Mouse (Mus musculus) forebrain, embryonic 12.5 days (tissue): ENCODE measurements around the gene Prr36. TPM values are rescaled to one million over a fixed set of nuclear protein-coding genes. Genes with fewer than 3 reads are reported as not detected.
"Not testable (repeated sequence)": the region's sequence is repeated elsewhere in the genome, so short reads cannot be mapped to it uniquely, and the experiment has no call there.

Experiments used
- ATAC-seq: fragments of 200-750 bp; cut with Nextera tagmentation; 2 replicates; pipeline ENCODE4 v1.8.0; 2017; ENCODE audit warnings: moderate TSS enrichment; ENCODE audit not compliant: low FRiP score
- H3K27ac ChIP-seq: fragments of 300-500 bp; sonication (generic); 2 replicates; pipeline ENCODE4 v1.5.1; 2016; ENCODE audit warnings: mild to moderate bottlenecking
- H3K27me3 ChIP-seq: fragments of 300-500 bp; sonication (generic); 2 replicates; pipeline ENCODE4 v1.6.1; 2016; ENCODE audit warnings: mild to moderate bottlenecking
- H3K36me3 ChIP-seq: fragments of 300-500 bp; sonication (generic); replicated peaks from 2 replicates; pipeline ENCODE4 v1.6.1; 2016; ENCODE audit warnings: mild to moderate bottlenecking
- H3K4me1 ChIP-seq: fragments of 300-500 bp; sonication (generic); 2 replicates; pipeline ENCODE4 v1.6.1; 2016
- H3K4me2 ChIP-seq: fragments of 300-500 bp; sonication (generic); 2 replicates; pipeline ENCODE4 v1.6.1; 2016; ENCODE audit warnings: mild to moderate bottlenecking, moderate library complexity
- H3K4me3 ChIP-seq: fragments of 300-500 bp; sonication (generic); replicated peaks from 2 replicates; pipeline ENCODE4 v1.5.1; 2016; ENCODE audit warnings: mild to moderate bottlenecking
- H3K9ac ChIP-seq: fragments of 300-500 bp; sonication (generic); 2 replicates; pipeline ENCODE4 v1.6.1; 2016; ENCODE audit warnings: mild to moderate bottlenecking
- H3K9me3 ChIP-seq: fragments of 300-500 bp; sonication (generic); 2 replicates; pipeline ENCODE4 v1.6.1; 2016
- WGBS: fragments of 180-500 bp; shearing (Covaris S2); methylation state at CpG from one replicate; pipeline ENCODE4 v1.1.7; 2016; 5-methylcytosine and 5-hydroxymethylcytosine counted together
- polyA plus RNA-seq: library from polyadenylated mRNA; unstranded; fragments of >200 nt; fragmentation: Nextera tagmentation; extraction: Ambion mirVana; gene quantifications from 2 replicates; pipeline ENCODE4 v1.2.1, GENCODE M21; 2016

Prr36 gene
- polyA plus RNA-seq, result 39.9 and 45.0 TPM in 2 replicates

DNA sequence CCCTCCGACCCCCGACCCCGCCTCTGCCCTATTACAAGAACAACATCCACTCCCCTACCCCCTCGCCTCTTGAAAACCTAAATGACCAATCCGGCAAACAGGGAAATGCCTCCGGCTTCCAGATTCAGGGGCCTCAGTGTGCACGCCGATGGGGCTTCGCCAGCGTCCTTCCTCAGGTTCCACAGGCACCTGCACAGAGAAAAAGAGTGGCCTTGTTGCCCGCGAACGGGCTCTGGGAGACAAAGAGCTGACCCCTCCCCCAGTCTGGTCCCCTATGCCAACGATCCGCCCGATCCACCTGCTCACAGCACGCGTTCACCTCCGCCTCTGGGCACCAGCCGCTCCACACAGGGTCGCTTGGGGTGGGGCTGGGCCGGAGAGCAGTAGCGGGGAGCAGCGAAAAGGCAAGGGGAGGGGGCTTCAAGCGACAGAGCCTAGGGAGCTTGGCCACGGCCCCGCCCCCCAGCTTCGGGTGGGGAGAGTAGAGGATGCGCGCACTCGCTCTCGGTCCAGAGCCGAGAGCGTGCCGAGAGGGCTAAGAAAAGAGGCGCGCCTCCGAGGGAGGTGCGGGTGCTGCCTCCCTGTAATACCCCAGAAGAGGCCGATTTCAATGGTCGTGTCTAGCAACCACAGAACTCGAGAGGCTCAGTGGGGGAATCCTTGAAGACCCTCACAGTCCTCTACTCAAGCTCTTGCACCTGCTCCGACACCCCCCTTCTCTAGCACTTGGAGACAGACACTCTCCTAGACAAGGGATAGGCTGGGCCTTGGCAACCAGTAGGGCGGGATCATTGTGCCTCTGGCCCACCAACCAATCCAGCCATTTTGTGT, at the start of gene Prr36:
Gene Prr36, minus strand, starts transcription at position 669 of the 831 bp plus-strand sequence.
- Histone ChIP-seq H3K9me3 (no peaks in the 10 kb centered on the region), H3K4me1 (peaks cover 43% of the 10 kb centered on the region), H3K4me2 (peak within 1 kb of the TSS; percentile 84), H3K27ac (peak within 1 kb of the TSS; percentile 88), H3K9ac (peak within 1 kb of the TSS; percentile 79), H3K4me3 (peak within 1 kb of the TSS; percentile 57), H3K36me3 (no peaks in the 10 kb centered on the region), H3K27me3 (peaks cover 8% of the 10 kb centered on the region; the same call in 1 of the 2 replicates)
- WGBS, result under 1% methylated on average over 44 of the region's 44 CpGs
- ATAC-seq, result peak; percentile 92

- H3K9ac ChIP-seq, result no peak overlapping the region
- no peak overlapping the region for H3K4me3 ChIP-seq
- ATAC-seq, result no peak
- no peaks in the 10 kb centered on the region for H3K27me3 ChIP-seq
- no peaks in the 10 kb centered on the region for H3K9me3 ChIP-seq
- peaks cover 99% of the 10 kb centered on the region for H3K36me3 ChIP-seq
- H3K4me1 ChIP-seq, result no peaks in the 10 kb centered on the region
- WGBS, result 93% methylated on average over 15 of the region's 15 CpGs
- no peak overlapping the region for H3K4me2 ChIP-seq
- no peak overlapping the region for H3K27ac ChIP-seq
These were observed 48.1 kb upstream of the Prr36 start for GRCm38 (mm10) chr8:4265160-4265914.

GRCm38 (mm10) chr8:4263105-4263791, 46.0 kb upstream of the Prr36 start:
- Histone ChIP-seq H3K9me3 (no peaks in the 10 kb centered on the region), H3K27ac (no peak overlapping the region), H3K4me1 (peaks cover 11% of the 10 kb centered on the region), H3K4me3 (no peak overlapping the region), H3K4me2 (no peak overlapping the region), H3K9ac (no peak overlapping the region), H3K27me3 (no peaks in the 10 kb centered on the region), H3K36me3 (peaks cover 86% of the 10 kb centered on the region)
- WGBS, result 89% methylated on average over 8 of the region's 8 CpGs
- ATAC-seq, result no peak

DNA sequence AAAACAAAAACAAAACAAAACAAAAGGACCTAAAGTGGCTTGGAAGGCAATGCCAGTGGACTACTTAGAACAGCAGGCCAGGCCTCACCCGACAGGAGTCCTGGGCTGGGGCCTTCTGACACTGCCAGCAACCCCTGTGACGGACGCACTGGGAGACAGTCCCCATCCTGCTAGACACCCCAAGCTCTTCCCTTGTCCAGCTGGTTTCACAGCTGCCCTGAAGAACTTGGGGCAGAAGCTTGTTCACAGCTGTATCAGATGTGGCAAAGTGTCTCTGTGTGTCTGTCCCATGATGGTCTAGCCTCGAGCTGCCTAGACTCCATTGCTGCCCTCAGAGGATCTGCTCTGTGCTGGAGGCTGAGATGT, 42.5 kb upstream of the Prr36 start:
- no peak overlapping the region for H3K4me2 ChIP-seq
- whole genome bisulfite sequencing, result 83% methylated on average over 4 of the region's 4 CpGs
- H3K27ac ChIP-seq, result peak overlapping the region; percentile 97
- H3K9ac ChIP-seq, result no peak overlapping the region
- peaks cover 29% of the 10 kb centered on the region for H3K4me1 ChIP-seq
- no peak overlapping the region; the same call in 1 of the 2 replicates for H3K4me3 ChIP-seq
- no peak for ATAC-seq
- H3K27me3 ChIP-seq, result no peaks in the 10 kb centered on the region
- H3K36me3 ChIP-seq, result peaks cover 80% of the 10 kb centered on the region
- H3K9me3 ChIP-seq, result no peaks in the 10 kb centered on the region

DNA sequence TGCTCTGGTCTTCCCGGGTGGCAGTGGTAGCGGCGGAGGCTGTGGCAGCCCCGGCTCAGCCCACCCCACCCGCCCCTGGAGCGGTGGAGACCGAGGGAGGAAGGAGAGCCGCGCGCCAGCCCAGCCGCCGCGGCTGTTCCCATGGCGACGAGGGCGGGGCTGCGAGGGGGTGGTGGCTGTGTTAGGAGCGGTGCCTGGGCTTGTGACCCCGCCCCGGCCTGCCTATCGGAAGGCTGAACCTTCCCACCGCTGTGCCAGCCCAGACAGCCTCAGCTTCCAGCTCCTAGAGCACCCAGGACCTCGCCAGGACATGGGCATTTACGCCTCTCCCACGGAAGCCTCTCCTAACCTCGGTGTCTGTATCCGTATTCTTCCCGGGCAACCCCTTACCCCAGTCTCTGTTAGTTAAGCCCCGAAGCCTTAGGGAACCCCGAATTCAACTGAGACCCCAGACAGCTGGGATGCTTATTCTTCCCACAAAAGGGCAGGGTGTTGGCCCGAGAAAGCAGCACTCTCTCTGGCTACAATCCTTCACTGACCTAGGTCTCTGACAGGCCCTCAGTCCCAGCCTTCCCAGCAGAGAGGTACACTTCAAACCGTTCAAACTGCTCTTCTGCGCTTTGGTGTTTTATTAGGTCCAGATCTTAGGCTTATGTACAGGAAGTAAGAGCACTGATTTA, 42.0 kb upstream of the Prr36 start, which contains the start of gene Ctxn1:
Gene Ctxn1, minus strand, starts transcription at position 150 of the 680 bp plus-strand sequence.
- H3K4me2 ChIP-seq, result peak within 1 kb of the TSS; percentile 61
- H3K9ac ChIP-seq, result peak within 1 kb of the TSS; percentile 90
- no peaks in the 10 kb centered on the region for H3K9me3 ChIP-seq
- H3K4me3 ChIP-seq, result peak within 1 kb of the TSS; percentile 83
- no peaks in the 10 kb centered on the region for H3K27me3 ChIP-seq
- 7% methylated on average over 33 of the region's 33 CpGs for WGBS
- peak within 1 kb of the TSS; percentile 97 for H3K27ac ChIP-seq
- peaks cover 80% of the 10 kb centered on the region for H3K36me3 ChIP-seq
- peak; percentile 94 for ATAC-seq
- H3K4me1 ChIP-seq, result peaks cover 32% of the 10 kb centered on the region

DNA sequence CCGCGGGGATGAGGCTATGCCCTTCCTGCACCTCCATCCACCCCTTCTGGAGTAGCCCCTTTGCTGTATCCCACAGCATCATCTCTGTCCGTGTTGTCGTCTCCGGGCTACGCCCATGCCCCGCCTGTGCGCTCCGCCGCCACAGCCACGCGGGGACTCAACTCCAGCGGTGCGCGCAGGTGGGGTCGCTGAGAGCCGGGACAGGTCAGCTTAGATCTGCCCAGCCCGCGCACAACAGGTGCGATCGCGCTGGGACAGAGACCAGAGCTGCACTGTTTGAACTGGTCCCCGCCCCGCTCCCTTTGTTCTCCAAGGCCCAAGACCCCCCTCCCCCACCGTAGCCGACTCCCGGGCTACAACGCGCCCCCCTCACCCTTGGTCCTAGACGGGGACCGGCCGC, 41.4 kb upstream of the Prr36 start:
- Histone ChIP-seq H3K36me3 (peaks cover 74% of the 10 kb centered on the region), H3K27me3 (no peaks in the 10 kb centered on the region), H3K4me2 (peak overlapping the region; percentile 61), H3K27ac (peak overlapping the region; percentile 97), H3K4me3 (peak overlapping the region; percentile 83), H3K4me1 (peaks cover 38% of the 10 kb centered on the region), H3K9ac (peak overlapping the region; percentile 90), H3K9me3 (no peaks in the 10 kb centered on the region)
- ATAC-seq, result peak; percentile 81
- WGBS, result under 1% methylated on average over 30 of the region's 32 CpGs

GRCm38 (mm10) chr8:4258233-4258632, 41.0 kb upstream of the Prr36 start:
- no peaks in the 10 kb centered on the region for H3K9me3 ChIP-seq
- 1% methylated on average over 34 of the region's 35 CpGs for WGBS
- H3K9ac ChIP-seq, result peak overlapping the region; percentile 90
- H3K36me3 ChIP-seq, result peaks cover 69% of the 10 kb centered on the region
- H3K4me2 ChIP-seq, result peak overlapping the region; percentile 61
- H3K27me3 ChIP-seq, result no peaks in the 10 kb centered on the region
- H3K4me3 ChIP-seq, result peak overlapping the region; percentile 83
- ATAC-seq, result peak; percentile 73
- H3K27ac ChIP-seq, result peak overlapping the region; percentile 97
- peaks cover 40% of the 10 kb centered on the region for H3K4me1 ChIP-seq

GRCm38 (mm10) chr8:4257350-4257749, 40.1 kb upstream of the Prr36 start:
- H3K4me3 ChIP-seq, result peak overlapping the region; percentile 83
- H3K27ac ChIP-seq, result peak overlapping the region; percentile 97; the same call in 1 of the 2 replicates
- peaks cover 43% of the 10 kb centered on the region for H3K4me1 ChIP-seq
- ATAC-seq, result no peak
- peaks cover 61% of the 10 kb centered on the region for H3K36me3 ChIP-seq
- WGBS, result 66% methylated on average over 4 of the region's 4 CpGs
- H3K4me2 ChIP-seq, result peak overlapping the region; percentile 61
- peak overlapping the region; percentile 90 for H3K9ac ChIP-seq
- H3K9me3 ChIP-seq, result no peaks in the 10 kb centered on the region
- no peaks in the 10 kb centered on the region for H3K27me3 ChIP-seq

DNA sequence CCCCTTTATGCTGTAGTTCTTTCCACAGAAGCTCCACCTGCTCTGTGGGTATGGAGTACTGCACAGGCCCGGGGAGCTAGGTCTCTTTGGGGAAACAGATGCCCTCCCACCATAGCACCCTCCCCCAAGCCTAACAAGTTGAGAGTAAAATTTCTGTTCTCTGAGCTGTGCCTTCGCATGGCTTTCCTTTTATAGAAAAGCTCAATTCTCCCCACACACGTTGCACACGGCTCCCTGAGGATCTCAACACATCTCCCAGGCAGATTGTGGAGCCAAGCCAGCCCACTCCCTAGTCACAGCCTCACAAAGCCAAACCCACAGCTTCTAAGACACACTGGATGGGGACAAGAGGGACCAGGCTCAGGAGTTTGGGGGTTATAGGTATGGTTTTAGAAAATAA, 39.7 kb upstream of the Prr36 start:
- no peaks in the 10 kb centered on the region for H3K27me3 ChIP-seq
- peak overlapping the region; percentile 43; the same call in 1 of the 2 replicates for H3K27ac ChIP-seq
- H3K36me3 ChIP-seq, result peaks cover 56% of the 10 kb centered on the region
- ATAC-seq, result no peak
- H3K4me2 ChIP-seq, result peak overlapping the region; percentile 61
- H3K9ac ChIP-seq, result no peak overlapping the region; the same call in 1 of the 2 replicates
- 77% methylated on average over 4 of the region's 4 CpGs for WGBS
- no peaks in the 10 kb centered on the region for H3K9me3 ChIP-seq
- H3K4me1 ChIP-seq, result peaks cover 45% of the 10 kb centered on the region
- H3K4me3 ChIP-seq, result peak overlapping the region; percentile 83

GRCm38 (mm10) chr8:4255471-4255870, 38.2 kb upstream of the Prr36 start:
- H3K4me2 ChIP-seq, H3K4me3 ChIP-seq, H3K27ac ChIP-seq, H3K27me3 ChIP-seq, H3K9ac ChIP-seq, H3K9me3 ChIP-seq, ATAC-seq: not testable (repeated sequence)
- H3K4me1 ChIP-seq, result peaks cover 49% of the 10 kb centered on the region
- WGBS, result 87% methylated on average over 7 of the region's 7 CpGs
- peaks cover 43% of the 10 kb centered on the region for H3K36me3 ChIP-seq

DNA sequence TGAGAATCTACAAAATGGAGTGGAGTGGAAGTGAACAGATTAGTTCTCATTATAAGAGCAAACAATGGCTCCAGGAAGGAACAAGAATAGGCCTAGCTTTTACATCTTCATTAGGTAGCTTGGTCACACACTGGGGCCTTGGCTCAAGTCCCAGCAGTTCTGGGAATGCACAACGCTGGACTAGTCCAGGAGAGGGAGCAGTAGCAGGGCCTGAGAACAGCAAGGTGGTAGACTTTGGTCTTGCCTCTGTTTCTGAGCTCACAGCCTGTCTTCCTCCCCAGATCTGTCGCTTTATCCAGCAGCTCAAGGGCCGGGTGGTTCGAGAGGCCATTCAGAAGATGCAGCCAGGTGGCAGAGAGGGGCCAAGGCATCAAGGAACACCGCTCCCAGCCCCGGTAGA, 36.7 kb upstream of the Prr36 start:
- no peak for ATAC-seq
- Histone ChIP-seq H3K9ac (peak overlapping the region; percentile 90; the same call in 1 of the 2 replicates), H3K4me3 (peak overlapping the region; percentile 88), H3K27ac (peak overlapping the region; percentile 95), H3K4me2 (peak overlapping the region; percentile 69), H3K9me3 (no peaks in the 10 kb centered on the region), H3K27me3 (peaks cover 8% of the 10 kb centered on the region; the same call in 1 of the 2 replicates), H3K4me1 (peaks cover 46% of the 10 kb centered on the region), H3K36me3 (peaks cover 38% of the 10 kb centered on the region)
- WGBS, result 55% methylated on average over 6 of the region's 6 CpGs
